Mouse (Mus musculus): ENCODE results near the gene Lce1e. TPM values are rescaled to one million over a fixed set of nuclear protein-coding genes. Genes with fewer than 3 reads are reported as not detected.
"Not testable (repeated sequence)": the region's sequence is repeated elsewhere in the genome, so short reads cannot be mapped to it uniquely, and the experiment has no call there.

The Lce1e gene
- polyA plus RNA-seq, 1 experiment = not detected

DNA sequence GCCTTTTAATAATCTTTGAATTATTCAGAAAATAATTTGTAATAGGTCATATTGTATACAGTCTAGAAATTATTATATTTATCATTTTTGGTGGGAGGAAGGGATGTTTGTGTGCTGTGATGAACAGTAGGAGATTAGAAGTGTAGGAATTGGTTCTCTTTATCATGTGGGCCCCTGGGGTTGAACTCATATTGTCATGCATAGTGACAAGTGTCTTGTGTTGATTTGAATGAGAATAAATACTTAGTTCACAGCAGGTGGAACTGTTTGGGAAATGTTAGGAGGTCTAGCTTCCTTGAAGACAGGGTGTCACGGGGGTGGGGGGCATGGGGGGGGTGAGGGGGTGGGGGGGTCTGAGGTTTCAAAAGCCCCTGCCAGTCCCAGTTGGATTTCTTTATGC, 14.3 kb downstream of the Lce1e start:
- TF ChIP-seq CTCF (conservative IDR thresholded peaks at IDR 0.05; ENCODE audit: insufficient read depth, insufficient read length, low read depth, low read length) (no peak), POLR2A (IDR thresholded peaks at IDR 0.05; ENCODE audit: low read depth, low read length) (no peak)
- no peak for DNase-seq
- Histone ChIP-seq H3K27ac (ENCODE audit: insufficient read depth, low read depth, low read length) (no peak overlapping the region), H3K36me3 (ENCODE audit: control insufficient read depth, insufficient read depth, low read length) (no peaks in the 10 kb centered on the region), H3K27me3 (replicated peaks; ENCODE audit: control insufficient read depth, insufficient read depth, low read length) (no peaks in the 10 kb centered on the region), H3K4me1 (ENCODE audit: control insufficient read depth, insufficient read depth, low read length) (no peaks in the 10 kb centered on the region), H3K4me3 (ENCODE audit: insufficient read depth, low read depth, low read length) (no peak overlapping the region)
- 18% methylated on average over 1 of the region's 1 CpGs for WGBS

- DNase-seq = no peak
- no peak overlapping the region for H3K4me3 ChIP-seq (ENCODE audit: insufficient read depth, low read depth, low read length)
Observed at GRCm38 (mm10) chr3:92691688-92692087, 17.2 kb downstream of the Lce1e start.

DNA sequence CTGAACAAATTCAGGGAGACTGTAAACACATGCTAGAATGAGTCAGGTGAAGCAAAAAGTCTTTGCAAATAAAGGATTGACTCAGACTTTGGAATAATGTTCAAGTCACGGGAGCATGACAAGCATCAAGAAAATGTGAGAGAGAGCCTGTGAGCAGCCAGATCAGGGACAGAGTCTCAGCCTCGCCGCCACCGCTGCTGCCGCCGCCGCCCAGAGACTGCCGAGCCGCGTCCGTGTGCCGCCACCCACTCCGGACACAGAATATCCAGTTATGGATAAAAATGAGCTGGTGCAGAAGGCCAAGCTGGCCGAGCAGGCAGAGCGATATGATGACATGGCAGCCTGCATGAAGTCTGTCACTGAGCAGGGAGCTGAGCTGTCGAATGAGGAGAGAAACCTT, 19.7 kb downstream of the Lce1e start:
- peak; percentile 15 for DNase-seq

More at GRCm38 (mm10) chr3:92691688-92692087, 17.2 kb downstream of the Lce1e start:
- H3K27ac ChIP-seq (ENCODE audit: insufficient read depth, low read depth, low read length) = no peak overlapping the region
- TF ChIP-seq POLR2A (IDR thresholded peaks at IDR 0.05; ENCODE audit: low read depth, low read length) (no peak), CTCF (conservative IDR thresholded peaks at IDR 0.05; ENCODE audit: insufficient read depth, insufficient read length, low read depth, low read length) (no peak)
- H3K36me3 ChIP-seq (ENCODE audit: control insufficient read depth, insufficient read depth, low read length) = no peaks in the 10 kb centered on the region
- no peaks in the 10 kb centered on the region for H3K27me3 ChIP-seq (replicated peaks; ENCODE audit: control insufficient read depth, insufficient read depth, low read length)
- H3K4me1 ChIP-seq (ENCODE audit: control insufficient read depth, insufficient read depth, low read length) = no peaks in the 10 kb centered on the region

GRCm38 (mm10) chr3:92687110-92687509, 21.8 kb downstream of the Lce1e start, which contains the start of gene Lce1d:
Gene Lce1d (minus strand): TSS chr3:92687210.
- H3K27ac ChIP-seq (ENCODE audit: insufficient read depth, low read depth, low read length) = no peak within 1 kb of the TSS

More for the DNA sequence above, 19.7 kb downstream of the Lce1e start:
- not testable (repeated sequence) for H3K4me3 ChIP-seq (ENCODE audit: insufficient read depth, low read depth, low read length); H3K27ac ChIP-seq (ENCODE audit: insufficient read depth, low read depth, low read length); H3K4me1 ChIP-seq (ENCODE audit: control insufficient read depth, insufficient read depth, low read length); H3K27me3 ChIP-seq (replicated peaks; ENCODE audit: control insufficient read depth, insufficient read depth, low read length); H3K36me3 ChIP-seq (ENCODE audit: control insufficient read depth, insufficient read depth, low read length)
- WGBS = 78% methylated on average over 16 of the region's 16 CpGs

GRCm38 (mm10) chr3:92678947-92679346, 29.9 kb downstream of the Lce1e start, which contains the start of gene Lce1c:
Gene Lce1c (plus strand): TSS chr3:92679247.
- DNase-seq = no peak
- H3K27me3 ChIP-seq (replicated peaks; ENCODE audit: control insufficient read depth, insufficient read depth, low read length) = no peaks in the 10 kb centered on the region
- no peak for TF ChIP-seq CTCF (conservative IDR thresholded peaks at IDR 0.05; ENCODE audit: insufficient read depth, insufficient read length, low read depth, low read length)
- TF ChIP-seq POLR2A (IDR thresholded peaks at IDR 0.05; ENCODE audit: low read depth, low read length) = no peak
- H3K36me3 ChIP-seq (ENCODE audit: control insufficient read depth, insufficient read depth, low read length) = no peaks in the 10 kb centered on the region
- no peak within 1 kb of the TSS for H3K27ac ChIP-seq (ENCODE audit: insufficient read depth, low read depth, low read length)
- 79% methylated on average over 4 of the region's 4 CpGs for WGBS
- H3K4me1 ChIP-seq (ENCODE audit: control insufficient read depth, insufficient read depth, low read length) = no peaks in the 10 kb centered on the region
- no peak within 1 kb of the TSS for H3K4me3 ChIP-seq (ENCODE audit: insufficient read depth, low read depth, low read length)

More at GRCm38 (mm10) chr3:92687110-92687509, 21.8 kb downstream of the Lce1e start, which contains the start of gene Lce1d:
- no peak for DNase-seq
- Histone ChIP-seq H3K27me3 (replicated peaks; ENCODE audit: control insufficient read depth, insufficient read depth, low read length) (no peaks in the 10 kb centered on the region), H3K4me1 (ENCODE audit: control insufficient read depth, insufficient read depth, low read length) (no peaks in the 10 kb centered on the region), H3K36me3 (ENCODE audit: control insufficient read depth, insufficient read depth, low read length) (no peaks in the 10 kb centered on the region), H3K4me3 (ENCODE audit: insufficient read depth, low read depth, low read length) (no peak within 1 kb of the TSS)
- TF ChIP-seq POLR2A (IDR thresholded peaks at IDR 0.05; ENCODE audit: low read depth, low read length) (no peak), CTCF (conservative IDR thresholded peaks at IDR 0.05; ENCODE audit: insufficient read depth, insufficient read length, low read depth, low read length) (no peak)
- WGBS = 65% methylated on average over 2 of the region's 2 CpGs

DNA sequence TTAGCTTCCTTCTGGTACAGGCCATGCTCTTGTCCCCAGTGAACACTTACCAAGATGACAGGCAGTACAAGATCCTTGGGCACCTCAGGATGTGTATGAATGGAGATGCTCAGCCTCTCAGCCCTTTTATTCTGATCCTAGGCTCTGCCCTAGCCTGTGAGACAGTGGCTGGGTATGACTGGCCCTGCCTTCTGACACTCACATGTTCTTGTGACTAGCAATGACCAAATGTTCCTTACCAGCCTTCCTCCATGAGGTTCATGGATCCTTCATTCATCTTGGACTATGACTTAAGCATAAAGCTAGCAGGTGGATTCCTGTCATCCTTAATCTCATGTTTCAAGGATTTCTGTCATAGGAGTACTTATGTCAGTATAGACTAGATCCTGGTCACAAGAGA, 38.7 kb downstream of the Lce1e start, which contains the start of gene Lce1a2:
Gene Lce1a2 (minus strand): TSS at position 101 of the 400 bp plus-strand sequence.
- Histone ChIP-seq H3K27me3 (replicated peaks; ENCODE audit: control insufficient read depth, insufficient read depth, low read length) (no peaks in the 10 kb centered on the region), H3K4me1 (ENCODE audit: control insufficient read depth, insufficient read depth, low read length) (no peaks in the 10 kb centered on the region), H3K36me3 (ENCODE audit: control insufficient read depth, insufficient read depth, low read length) (no peaks in the 10 kb centered on the region), H3K27ac (ENCODE audit: insufficient read depth, low read depth, low read length) (no peak within 1 kb of the TSS), H3K4me3 (ENCODE audit: insufficient read depth, low read depth, low read length) (no peak within 1 kb of the TSS)
- no peak for DNase-seq
- no peak for TF ChIP-seq CTCF (conservative IDR thresholded peaks at IDR 0.05; ENCODE audit: insufficient read depth, insufficient read length, low read depth, low read length)
- TF ChIP-seq POLR2A (IDR thresholded peaks at IDR 0.05; ENCODE audit: low read depth, low read length) = no peak

Other genes with a start within 250 kb of the Lce1e start
- gene Sprr1a, start 223.2 kb downstream of the Lce1e start, polyA plus RNA-seq (2012; rRNA removed) = 32.6 and 48.8 TPM in 2 replicates
- gene Sprr4, start 208.6 kb downstream of the Lce1e start, polyA plus RNA-seq (2012; rRNA removed) = not detected in 2 replicates
- not detected in 2 replicates for gene 2310046K23Rik, start 174.6 kb downstream of the Lce1e start, polyA plus RNA-seq (2012; rRNA removed)
- gene Ivl, start 135.3 kb downstream of the Lce1e start, polyA plus RNA-seq (2012; rRNA removed) = 0.08 and 0.14 TPM in 2 replicates
- gene Smcp, start 120.1 kb downstream of the Lce1e start, polyA plus RNA-seq (2012; rRNA removed) = 3.3 and 3.5 TPM in 2 replicates
- not detected in 2 replicates for gene 2210017I01Rik, start 101.6 kb downstream of the Lce1e start, polyA plus RNA-seq (2012; rRNA removed)
- not detected in 2 replicates for gene Lce6a, start 87.4 kb downstream of the Lce1e start, polyA plus RNA-seq (2012; rRNA removed)
- gene Lce1a1, start 60.8 kb downstream of the Lce1e start, polyA plus RNA-seq (2012; rRNA removed) = not detected in 2 replicates
- not detected in 2 replicates for gene Lce1b, start 52.1 kb downstream of the Lce1e start, polyA plus RNA-seq (2012; rRNA removed)
- not detected in 2 replicates for gene Lce1a2, start 38.8 kb downstream of the Lce1e start, polyA plus RNA-seq (2012; rRNA removed)
- gene Lce1c, start 29.8 kb downstream of the Lce1e start, polyA plus RNA-seq (2012; rRNA removed) = not detected in 2 replicates
- gene Lce1d, start 21.9 kb downstream of the Lce1e start, polyA plus RNA-seq (2012; rRNA removed) = not detected in 2 replicates
- not detected in 2 replicates for gene Lce1f, start 11.3 kb upstream of the Lce1e start, polyA plus RNA-seq (2012; rRNA removed)
- gene Gm38119, start 30.0 kb upstream of the Lce1e start, polyA plus RNA-seq (2012; rRNA removed) = not detected in 2 replicates
- gene Lce1g, start 43.3 kb upstream of the Lce1e start, polyA plus RNA-seq (2012; rRNA removed) = not detected in 2 replicates
- not detected in 2 replicates for gene Lce1h, start 56.0 kb upstream of the Lce1e start, polyA plus RNA-seq (2012; rRNA removed)
- not detected in 2 replicates for gene Lce1i, start 69.8 kb upstream of the Lce1e start, polyA plus RNA-seq (2012; rRNA removed)
- gene Lce1j, start 81.4 kb upstream of the Lce1e start, polyA plus RNA-seq (2012; rRNA removed) = not detected in 2 replicates
- not detected in 2 replicates for gene Lce1k, start 98.8 kb upstream of the Lce1e start, polyA plus RNA-seq (2012; rRNA removed)
- gene Kprp, start 118.2 kb upstream of the Lce1e start, polyA plus RNA-seq (2012; rRNA removed) = not detected in 2 replicates
- not detected in 2 replicates for gene Lce1l, start 142.2 kb upstream of the Lce1e start, polyA plus RNA-seq (2012; rRNA removed)
- gene 2310050C09Rik, start 161.1 kb upstream of the Lce1e start, polyA plus RNA-seq (2012; rRNA removed) = not detected in 2 replicates
- gene Lce3a, start 217.2 kb upstream of the Lce1e start, polyA plus RNA-seq (2012; rRNA removed) = not detected in 2 replicates
- gene Lce3b, start 223.9 kb upstream of the Lce1e start, polyA plus RNA-seq (2012; rRNA removed) = not detected in 2 replicates
- not detected in 2 replicates for gene Lce3c, start 235.4 kb upstream of the Lce1e start, polyA plus RNA-seq (2012; rRNA removed)
- gene Lce3d, start 248.3 kb upstream of the Lce1e start, polyA plus RNA-seq (2012; rRNA removed) = not detected in 2 replicates

Data from kidney, adult 2 months (tissue).